Mouse (Mus musculus): ENCODE data around the gene Rere.
"Not testable (repeated sequence)": the region's sequence is repeated elsewhere in the genome, so short reads cannot be mapped to it uniquely, and the experiment has no call there.

- not testable (repeated sequence) for TF ChIP-seq POLR2A (IDR thresholded peaks at IDR 0.05; ENCODE audit: control insufficient read depth, low read depth, low read length); CTCF (IDR thresholded peaks at IDR 0.05; ENCODE audit: control insufficient read depth, insufficient read depth, insufficient replicate concordance, low read depth, low read length)
Measured at GRCm38 (mm10) chr4:150270718-150271117, 10.7 kb upstream of the Rere start.
